Mouse (Mus musculus): ENCODE results near the gene Chrna3. TPM values are rescaled to one million over a fixed set of nuclear protein-coding genes. Genes with fewer than 3 reads are reported as not detected.
A peak's percentile ranks its signal among the peaks of the same experiment; 100 is the strongest.

Chrna3 gene
- polyA plus RNA-seq, 1 experiment from 2014 or later, result 20.6 TPM

GRCm38 (mm10) chr9:54981291-54982191, 44.8 kb downstream of the Chrna3 start:
- DNase-seq (ENCODE audit: low spot score) (peak; percentile 81), ATAC-seq (replicated peaks; ENCODE audit: low FRiP score, low TSS enrichment, low read depth) (peak; percentile 90)
- Histone ChIP-seq H3K4me3 (ENCODE audit: low read depth, low read length) (peak overlapping the region; percentile 50), H3K9me3 (ENCODE audit: control insufficient read depth, low read length) (no peaks in the 10 kb centered on the region), H3K36me3 (ENCODE audit: control insufficient read depth, insufficient read depth, low read length) (no peaks in the 10 kb centered on the region), H3K9ac (ENCODE audit: low read length) (peak overlapping the region; percentile 29), H3K27ac (ENCODE audit: low read depth) (no peak overlapping the region), H3K4me2 (ENCODE audit: low read length) (peak overlapping the region; percentile 77), H3K27me3 (replicated peaks; ENCODE audit: control insufficient read depth, insufficient read depth, low read length) (peaks cover 46% of the 10 kb centered on the region), H3K4me1 (replicated peaks; ENCODE audit: control insufficient read depth, insufficient read depth, low read length) (peaks cover 8% of the 10 kb centered on the region; the same call in 1 of the 2 replicates)
- WGBS, result under 1% methylated on average over 82 of the region's 85 CpGs

- H3K27ac ChIP-seq (ENCODE audit: low read depth), result no peak within 1 kb of the TSS
- peaks cover 46% of the 10 kb centered on the region for H3K27me3 ChIP-seq (replicated peaks; ENCODE audit: control insufficient read depth, insufficient read depth, low read length)
- peaks cover 8% of the 10 kb centered on the region; the same call in 1 of the 2 replicates for H3K4me1 ChIP-seq (replicated peaks; ENCODE audit: control insufficient read depth, insufficient read depth, low read length)
- H3K9ac ChIP-seq (ENCODE audit: low read length), result peak within 1 kb of the TSS; percentile 29; the same call in 1 of the 2 replicates
- DNase-seq (ENCODE audit: low spot score) (no peak), ATAC-seq (replicated peaks; ENCODE audit: low FRiP score, low TSS enrichment, low read depth) (no peak)
- peak within 1 kb of the TSS; percentile 77 for H3K4me2 ChIP-seq (ENCODE audit: low read length)
- WGBS, result 62% methylated on average over 8 of the region's 8 CpGs
- H3K36me3 ChIP-seq (ENCODE audit: control insufficient read depth, insufficient read depth, low read length), result no peaks in the 10 kb centered on the region
- no peaks in the 10 kb centered on the region for H3K9me3 ChIP-seq (ENCODE audit: control insufficient read depth, low read length)
- peak within 1 kb of the TSS; percentile 50 for H3K4me3 ChIP-seq (ENCODE audit: low read depth, low read length)
These were observed 45.7 kb downstream of the Chrna3 start, which contains the start of gene Chrna5 for GRCm38 (mm10) chr9:54980674-54981073. Gene Chrna5 (plus strand): TSS chr9:54980880.

GRCm38 (mm10) chr9:54969972-54970637, 56.3 kb downstream of the Chrna3 start:
- Histone ChIP-seq H3K9ac (ENCODE audit: low read length) (no peak overlapping the region), H3K4me3 (ENCODE audit: low read depth, low read length) (no peak overlapping the region), H3K9me3 (ENCODE audit: control insufficient read depth, low read length) (no peaks in the 10 kb centered on the region), H3K27ac (ENCODE audit: low read depth) (no peak overlapping the region), H3K4me2 (ENCODE audit: low read length) (no peak overlapping the region), H3K27me3 (replicated peaks; ENCODE audit: control insufficient read depth, insufficient read depth, low read length) (no peaks in the 10 kb centered on the region), H3K36me3 (ENCODE audit: control insufficient read depth, insufficient read depth, low read length) (no peaks in the 10 kb centered on the region), H3K4me1 (replicated peaks; ENCODE audit: control insufficient read depth, insufficient read depth, low read length) (no peaks in the 10 kb centered on the region)
- DNase-seq (ENCODE audit: low spot score) (no peak), ATAC-seq (replicated peaks; ENCODE audit: low FRiP score, low TSS enrichment, low read depth) (no peak)
- WGBS, result 62% methylated on average over 8 of the region's 8 CpGs

GRCm38 (mm10) chr9:54963669-54964068, 62.7 kb downstream of the Chrna3 start:
- Histone ChIP-seq H3K4me1 (replicated peaks; ENCODE audit: control insufficient read depth, insufficient read depth, low read length) (no peaks in the 10 kb centered on the region), H3K4me2 (ENCODE audit: low read length) (no peak overlapping the region), H3K4me3 (ENCODE audit: low read depth, low read length) (no peak overlapping the region), H3K9me3 (ENCODE audit: control insufficient read depth, low read length) (no peaks in the 10 kb centered on the region), H3K27ac (ENCODE audit: low read depth) (no peak overlapping the region), H3K27me3 (replicated peaks; ENCODE audit: control insufficient read depth, insufficient read depth, low read length) (no peaks in the 10 kb centered on the region), H3K36me3 (ENCODE audit: control insufficient read depth, insufficient read depth, low read length) (peaks cover 10% of the 10 kb centered on the region), H3K9ac (ENCODE audit: low read length) (no peak overlapping the region)
- DNase-seq (ENCODE audit: low spot score) (no peak), ATAC-seq (replicated peaks; ENCODE audit: low FRiP score, low TSS enrichment, low read depth) (no peak)

GRCm38 (mm10) chr9:54961059-54961458, 65.3 kb downstream of the Chrna3 start:
- 91% methylated on average over 4 of the region's 4 CpGs for WGBS

More at GRCm38 (mm10) chr9:54961059-54961458, 65.3 kb downstream of the Chrna3 start:
- H3K9ac ChIP-seq (ENCODE audit: low read length), result no peak overlapping the region
- H3K27ac ChIP-seq (ENCODE audit: low read depth), result no peak overlapping the region
- H3K4me1 ChIP-seq (replicated peaks; ENCODE audit: control insufficient read depth, insufficient read depth, low read length), result no peaks in the 10 kb centered on the region
- H3K27me3 ChIP-seq (replicated peaks; ENCODE audit: control insufficient read depth, insufficient read depth, low read length), result no peaks in the 10 kb centered on the region
- no peaks in the 10 kb centered on the region for H3K9me3 ChIP-seq (ENCODE audit: control insufficient read depth, low read length)
- ATAC-seq (replicated peaks; ENCODE audit: low FRiP score, low TSS enrichment, low read depth) (no peak), DNase-seq (ENCODE audit: low spot score) (no peak)
- H3K36me3 ChIP-seq (ENCODE audit: control insufficient read depth, insufficient read depth, low read length), result peaks cover 36% of the 10 kb centered on the region
- H3K4me3 ChIP-seq (ENCODE audit: low read depth, low read length), result no peak overlapping the region
- H3K4me2 ChIP-seq (ENCODE audit: low read length), result no peak overlapping the region

Other genes with a start within 250 kb of the Chrna3 start
- gene Ireb2, start 162.8 kb downstream of the Chrna3 start, polyA plus RNA-seq (2014; fragmentation: Nextera tagmentation; extraction: Ambion mirVana), result 39.4 and 46.0 TPM in 2 replicates
- 3.8 and 3.9 TPM in 2 replicates for gene Hykk, start 109.3 kb downstream of the Chrna3 start, polyA plus RNA-seq (2014; fragmentation: Nextera tagmentation; extraction: Ambion mirVana)
- gene Psma4, start 75.8 kb downstream of the Chrna3 start, polyA plus RNA-seq (2014; fragmentation: Nextera tagmentation; extraction: Ambion mirVana), result 285 and 292 TPM in 2 replicates
- 1.3 and 1.6 TPM in 2 replicates for gene AY074887, start 75.6 kb downstream of the Chrna3 start, polyA plus RNA-seq (2014; fragmentation: Nextera tagmentation; extraction: Ambion mirVana)
- gene Chrna5, start 45.7 kb downstream of the Chrna3 start, polyA plus RNA-seq (2014; fragmentation: Nextera tagmentation; extraction: Ambion mirVana), result 4.5 and 5.3 TPM in 2 replicates
- 11.9 and 12.0 TPM in 2 replicates for gene Chrnb4, start 22.2 kb upstream of the Chrna3 start, polyA plus RNA-seq (2014; fragmentation: Nextera tagmentation; extraction: Ambion mirVana)
- gene Ube2q2, start 122.3 kb upstream of the Chrna3 start, polyA plus RNA-seq (2014; fragmentation: Nextera tagmentation; extraction: Ambion mirVana), result 33.2 and 33.8 TPM in 2 replicates
- gene Fbxo22, start 182.4 kb upstream of the Chrna3 start, polyA plus RNA-seq (2014; fragmentation: Nextera tagmentation; extraction: Ambion mirVana), result 57.5 and 63.0 TPM in 2 replicates

Measured in intestine, embryonic 14.5 days (tissue).